Mouse (Mus musculus) layer of hippocampus, adult 9-10 months (tissue): ENCODE results near the gene Gm17555.
"Not testable (repeated sequence)": the region's sequence is repeated elsewhere in the genome, so short reads cannot be mapped to it uniquely, and the experiment has no call there.

Experiments
- DNase-seq: peaks from one replicate; pipeline ENCODE4 v3.0.0; 2022; ENCODE audit warnings: low spot score

Gene Gm17555

DNA sequence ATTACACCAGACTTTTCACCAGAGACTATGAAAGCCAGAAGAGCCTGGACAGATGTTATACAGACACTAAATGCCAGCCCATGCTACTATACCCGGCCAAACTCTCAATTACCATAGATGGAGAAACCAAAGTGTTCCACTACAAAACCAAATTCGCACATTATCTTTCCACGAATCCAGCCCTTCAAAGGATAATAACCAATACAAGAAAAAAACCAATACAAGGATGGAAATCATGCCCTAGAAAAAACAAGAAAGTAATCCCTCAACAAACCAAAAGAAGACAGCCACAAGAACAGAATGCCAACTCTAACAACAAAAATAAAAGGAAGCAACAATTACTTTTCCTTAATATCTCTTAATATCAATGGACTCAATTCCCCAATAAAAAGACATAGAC lies at the start of gene Gm17555:
Gm17555 (plus strand) TSS at position 301 of the 400 bp plus-strand sequence.
- DNase-seq: not testable (repeated sequence)

DNA sequence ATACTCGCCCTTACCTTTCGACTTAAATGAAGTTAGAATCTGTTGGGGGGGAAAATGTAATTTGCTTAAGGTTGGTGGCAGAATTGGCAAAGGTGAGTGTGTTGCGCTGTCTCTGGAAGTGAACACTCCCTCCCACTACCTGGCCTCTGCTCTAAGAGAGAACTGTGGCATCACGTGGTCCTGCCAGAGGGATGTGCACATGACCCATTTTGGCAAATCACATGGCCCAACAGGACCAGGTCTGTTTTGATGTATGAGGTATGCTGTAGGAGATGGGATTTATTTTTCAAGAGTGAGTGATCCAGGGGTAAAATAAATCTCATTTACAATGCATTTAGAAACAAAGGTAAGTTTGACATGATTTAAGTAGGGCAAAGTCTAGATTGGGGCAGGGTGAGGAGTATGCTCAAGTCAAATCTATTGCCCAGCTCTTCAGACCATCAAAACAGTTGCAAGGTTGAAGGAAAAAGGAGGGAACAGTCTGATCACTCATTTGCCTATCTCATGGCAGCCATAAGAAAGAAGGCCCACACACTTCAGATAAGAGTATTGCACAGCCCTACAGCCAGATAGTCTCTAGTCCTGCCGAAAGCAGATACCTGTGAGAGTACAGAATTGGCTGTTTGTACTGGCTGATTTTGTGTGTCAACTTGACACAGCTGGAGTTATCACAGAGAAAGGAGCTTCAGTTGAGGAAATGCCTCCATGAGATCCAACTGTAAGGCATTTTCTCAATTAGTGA lies 49.5 kb upstream of the Gm17555 start:
- DNase-seq: no peak

DNA sequence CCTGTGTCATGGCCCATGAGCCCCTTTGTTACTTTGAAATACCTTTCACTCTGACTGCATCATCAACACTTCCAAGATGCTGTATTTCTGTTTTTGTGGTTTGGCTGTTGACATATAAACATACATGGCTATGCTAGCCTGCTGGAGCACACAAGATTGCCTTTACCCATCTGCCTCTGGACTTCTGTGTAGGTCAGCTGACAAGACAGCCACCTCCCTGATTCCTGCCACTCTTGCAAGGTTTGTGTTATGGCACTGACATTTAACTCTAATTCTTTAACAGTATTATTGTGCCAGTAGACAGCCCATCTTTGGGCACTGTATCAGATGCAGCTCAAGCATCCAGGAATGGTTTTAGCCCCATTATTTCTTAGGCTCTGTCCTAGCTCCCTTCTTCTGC lies 48.6 kb upstream of the Gm17555 start:
- no peak for DNase-seq

DNA sequence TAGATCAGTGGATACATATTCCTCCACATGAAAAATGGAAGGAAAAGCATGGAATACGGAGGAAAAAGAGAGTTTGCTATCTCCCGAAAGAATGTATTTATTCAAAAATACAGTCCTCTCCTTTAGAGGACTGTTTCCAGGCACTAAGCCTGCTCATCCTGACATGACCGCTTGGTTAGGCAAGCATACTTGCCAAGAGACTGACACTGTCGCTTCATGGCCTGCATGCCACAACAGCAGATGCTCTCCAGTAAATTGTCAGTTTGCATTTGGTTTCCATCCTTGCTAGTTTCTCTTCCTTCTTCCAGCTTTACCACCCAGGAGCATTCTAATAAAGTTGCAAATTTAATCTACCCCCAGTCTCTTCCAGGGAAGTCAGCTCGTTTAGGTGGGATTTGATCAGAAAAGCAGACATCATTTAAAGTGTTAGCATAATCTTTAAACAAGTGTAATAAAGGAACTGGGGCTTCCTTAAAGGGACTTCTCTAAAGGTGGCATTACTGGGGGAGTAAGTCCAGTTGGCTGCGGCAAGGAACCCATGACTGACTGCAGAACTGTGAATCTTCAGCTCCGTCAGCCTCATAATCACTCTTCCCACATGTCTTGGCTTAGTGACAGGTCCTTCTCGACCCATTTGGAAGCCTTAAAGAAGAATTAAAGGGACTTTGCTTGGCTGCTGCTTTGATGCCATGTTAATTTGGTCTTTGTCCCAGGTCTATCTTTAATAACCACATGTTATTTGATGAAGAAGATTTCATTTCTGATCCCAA lies 47.9 kb upstream of the Gm17555 start:
- no peak for DNase-seq

DNA sequence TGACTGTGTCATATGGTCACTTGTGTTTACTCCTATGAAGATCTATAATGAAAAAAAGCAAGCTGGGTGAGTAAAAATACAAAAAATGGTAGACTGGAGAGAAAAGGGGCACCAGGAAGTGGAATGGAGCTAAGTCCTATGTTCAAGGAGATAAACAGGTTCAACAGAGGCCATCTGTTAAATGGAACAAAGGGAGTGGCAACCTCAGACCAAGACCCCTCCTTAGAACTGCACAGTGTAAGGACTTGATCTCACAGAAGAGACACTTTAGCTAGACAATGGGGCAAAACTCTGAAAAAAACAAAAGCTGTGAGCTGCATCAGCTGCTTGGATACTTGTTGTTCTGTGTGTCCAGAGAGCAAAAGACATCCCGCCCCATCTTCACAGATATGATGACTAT lies 43.5 kb upstream of the Gm17555 start:
- no peak for DNase-seq

DNA sequence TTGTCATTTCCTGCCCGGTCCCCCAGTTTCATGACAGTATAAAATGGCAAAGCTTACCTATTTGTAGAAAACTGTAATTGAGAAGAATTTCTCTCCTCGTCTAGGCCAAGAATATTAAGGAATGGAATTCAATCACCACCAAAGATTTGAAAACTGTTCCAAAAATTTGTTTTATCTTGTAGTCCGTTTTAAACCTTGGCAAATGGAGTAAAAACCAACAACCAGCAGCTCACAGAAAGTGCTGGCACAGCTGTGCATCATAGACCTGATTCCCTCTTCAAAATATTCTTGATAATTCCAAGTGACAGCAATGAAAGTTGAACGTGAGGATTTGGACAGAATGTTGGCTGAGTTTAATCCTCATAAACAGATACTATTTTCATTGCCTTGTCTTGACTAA lies 23.6 kb upstream of the Gm17555 start:
- DNase-seq: no peak

DNA sequence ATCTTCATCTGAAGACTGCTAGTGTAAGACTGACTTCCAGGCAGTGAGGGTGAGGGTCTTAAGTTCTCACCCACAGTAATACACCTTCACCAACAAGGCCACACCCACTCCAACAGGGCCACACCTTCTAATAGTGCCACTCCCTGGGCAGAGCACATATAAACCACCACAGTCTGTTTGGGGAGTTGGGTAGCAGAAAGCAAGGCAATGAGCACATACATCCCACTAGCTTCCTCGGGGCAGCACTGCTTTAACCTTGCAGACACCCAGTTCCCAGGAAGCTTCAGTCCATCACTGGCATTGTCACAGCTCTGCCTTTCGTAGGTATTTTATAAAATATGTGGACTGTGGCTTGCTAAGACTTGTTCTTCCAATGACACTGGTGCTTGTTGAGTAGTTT lies 22.8 kb upstream of the Gm17555 start:
- DNase-seq: no peak

DNA sequence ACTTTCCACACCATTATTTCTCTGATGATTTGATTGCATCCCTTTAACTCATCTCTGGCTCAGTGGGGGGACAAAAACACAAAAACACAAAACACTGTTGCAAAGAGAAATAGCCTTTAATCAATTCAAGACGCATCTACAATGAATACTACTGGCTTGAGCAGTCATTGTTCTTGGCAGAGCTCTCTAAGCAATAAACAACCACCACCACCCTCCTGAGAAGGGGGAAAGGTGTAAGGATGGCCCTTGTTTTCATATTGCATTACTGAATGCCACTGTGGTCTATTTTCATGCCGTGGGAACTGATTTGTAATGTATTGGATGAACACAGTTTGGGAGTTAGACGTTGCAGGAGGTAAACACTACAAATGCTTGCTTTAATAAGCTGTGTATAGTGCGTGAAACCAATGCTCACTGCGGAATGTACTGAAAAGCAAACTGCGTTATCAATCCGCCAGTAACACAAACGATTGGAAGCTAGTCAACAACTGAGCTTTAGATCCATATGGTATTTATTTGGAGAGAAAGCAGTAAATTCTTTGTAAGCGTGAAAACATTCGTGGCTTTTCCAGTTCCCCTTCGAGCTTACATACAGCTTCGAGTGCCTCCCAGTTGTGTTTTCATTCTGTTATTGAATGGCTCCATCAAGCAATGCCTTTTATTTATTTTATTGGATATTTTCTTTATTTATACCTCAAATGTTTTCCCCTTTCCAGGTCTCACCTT lies 19.1 kb upstream of the Gm17555 start:
- DNase-seq: no peak

DNA sequence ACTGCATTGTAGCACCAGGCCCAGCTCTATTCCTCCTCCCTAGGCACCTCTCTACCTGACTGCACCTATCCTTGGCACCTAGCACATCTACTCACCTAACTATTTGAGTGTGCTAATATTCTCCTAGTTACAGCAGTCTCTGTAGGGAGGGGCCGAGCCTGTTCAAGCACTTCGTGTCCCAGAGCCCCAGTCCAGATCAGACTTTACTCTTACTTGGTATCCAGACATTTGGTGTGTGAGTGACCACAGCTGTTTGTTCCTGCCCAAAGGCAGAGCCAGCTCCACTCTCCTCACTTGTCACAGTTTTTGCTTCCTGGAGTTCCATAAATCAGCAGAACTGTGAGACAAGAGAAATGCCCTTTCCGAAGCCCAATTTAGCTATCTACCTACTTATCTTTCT lies 15.9 kb upstream of the Gm17555 start:
- DNase-seq: no peak

DNA sequence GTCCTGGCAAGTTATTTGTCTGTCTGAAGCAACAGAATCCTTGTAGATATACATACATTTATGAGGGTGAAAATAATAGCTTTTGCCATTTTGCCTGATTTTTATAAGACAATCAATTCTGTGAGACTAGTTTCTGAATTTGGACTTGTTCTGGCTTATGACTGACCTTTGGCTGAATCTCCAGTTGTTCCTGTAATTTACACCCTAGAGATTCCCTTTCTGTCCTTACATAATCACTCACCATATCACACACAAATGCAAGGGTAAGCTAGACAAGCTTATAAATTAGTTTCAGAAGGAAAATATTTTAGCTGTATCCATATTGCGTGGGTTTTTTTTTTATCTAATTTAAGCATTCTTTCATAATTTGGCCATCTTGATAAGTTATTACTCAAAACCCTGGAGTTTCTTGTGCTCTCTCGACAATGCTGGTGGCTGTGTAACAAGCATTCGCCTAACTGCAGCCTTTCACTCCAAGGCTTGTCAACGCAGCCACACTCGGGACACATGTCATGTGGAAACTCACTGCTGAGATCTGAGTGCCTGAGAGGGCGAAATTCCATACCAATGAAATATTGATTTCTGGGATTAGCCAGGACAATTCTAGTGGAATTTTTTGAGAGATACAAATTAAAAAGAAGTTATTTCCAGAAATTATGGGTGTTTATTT lies 3.8 kb upstream of the Gm17555 start:
- DNase-seq: no peak

DNA sequence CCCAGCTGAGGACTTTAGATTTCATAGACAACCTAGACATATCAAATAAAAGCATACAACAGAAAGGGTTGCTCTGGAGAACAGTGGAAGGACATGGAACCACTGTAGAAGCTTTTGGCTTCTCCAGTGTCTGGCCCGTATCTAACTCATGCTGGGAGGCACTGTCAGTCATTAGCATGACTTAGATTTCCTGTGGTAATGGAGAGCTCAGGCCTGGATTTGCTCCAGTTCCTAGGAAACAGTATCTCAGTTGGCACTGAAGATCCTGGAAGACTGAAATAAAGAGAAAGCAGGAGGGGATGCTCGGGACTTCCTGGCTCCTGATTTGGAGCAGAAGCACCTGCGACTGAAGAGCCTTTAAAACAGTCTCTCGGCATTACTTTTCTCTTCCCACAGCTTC lies 12.7 kb downstream of the Gm17555 start:
- DNase-seq: no peak

DNA sequence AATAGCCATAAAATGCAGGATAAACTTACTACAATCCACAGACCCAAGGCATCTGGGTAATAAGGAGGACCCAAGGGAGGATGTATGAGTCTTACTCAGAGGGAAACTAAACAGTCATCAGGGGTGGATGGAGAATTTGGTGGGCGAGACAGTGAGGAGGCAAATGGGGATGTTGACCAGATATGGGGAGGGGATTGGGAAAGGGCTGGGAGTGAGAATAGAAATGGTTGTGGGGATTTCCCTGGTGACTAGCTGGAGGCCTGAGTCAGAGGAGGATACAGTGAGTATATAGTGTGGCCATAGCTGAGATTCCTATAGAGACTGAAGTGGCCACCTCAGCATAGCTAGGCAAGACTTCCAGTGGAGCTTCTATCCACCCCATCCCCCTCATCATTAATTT lies 16.8 kb downstream of the Gm17555 start:
- DNase-seq: no peak

DNA sequence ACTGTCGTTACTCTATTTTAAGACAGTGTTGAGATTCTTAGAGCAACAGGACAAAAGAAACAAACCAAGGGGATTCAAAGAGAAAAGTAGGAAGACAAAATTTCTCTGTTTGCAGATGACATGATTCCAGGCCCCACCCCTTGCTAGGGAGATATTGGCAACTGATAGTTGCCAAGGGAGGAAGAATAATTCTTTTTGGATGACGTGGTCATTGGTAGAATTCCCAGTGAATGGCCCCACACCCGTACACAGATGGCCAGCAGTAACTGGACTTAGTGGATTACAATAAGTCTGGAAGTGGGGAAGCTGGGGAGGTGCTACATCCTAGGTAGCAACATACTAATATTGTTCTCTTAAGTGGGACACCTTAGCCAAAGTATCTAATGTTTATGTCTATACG lies 22.0 kb downstream of the Gm17555 start:
- no peak for DNase-seq

DNA sequence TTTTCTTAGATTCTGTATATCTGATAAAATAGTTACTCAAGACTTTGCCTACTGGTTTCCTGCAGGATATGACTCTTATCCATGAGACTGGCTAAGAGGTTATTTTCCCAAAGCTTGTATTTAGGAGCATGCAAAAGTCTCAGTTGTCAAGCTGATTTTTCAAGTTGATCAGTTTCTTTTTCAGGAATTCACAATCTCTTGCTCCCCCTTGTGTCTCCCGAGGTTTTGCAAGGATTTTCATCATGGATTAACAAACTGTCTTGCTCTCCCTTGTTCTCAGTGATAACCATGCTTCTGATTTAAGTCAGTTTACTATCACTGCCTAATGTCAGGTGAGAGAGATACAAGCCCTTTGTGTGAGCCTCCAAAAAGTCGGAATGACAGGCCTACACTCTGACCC lies 30.5 kb downstream of the Gm17555 start:
- peak; percentile 33 for DNase-seq

DNA sequence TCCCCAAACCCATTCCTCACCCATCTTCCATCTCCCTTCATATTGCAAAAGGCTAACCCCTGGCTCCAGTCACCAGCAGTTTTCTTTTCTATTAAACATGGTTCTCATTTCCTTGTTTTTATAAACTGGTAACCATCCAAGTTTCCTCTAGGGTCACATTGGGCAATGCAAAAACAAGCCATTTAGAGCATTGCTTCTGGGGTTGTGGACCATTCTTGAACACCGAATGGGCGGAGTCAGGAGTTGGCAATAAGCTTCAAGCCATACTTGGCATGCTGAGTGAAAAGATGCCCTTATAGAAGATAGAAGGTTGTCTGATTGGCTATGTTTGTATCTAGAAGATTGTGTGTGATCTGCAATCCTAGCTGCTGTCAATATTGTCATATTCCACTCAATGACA lies 33.6 kb downstream of the Gm17555 start:
- no peak for DNase-seq

DNA sequence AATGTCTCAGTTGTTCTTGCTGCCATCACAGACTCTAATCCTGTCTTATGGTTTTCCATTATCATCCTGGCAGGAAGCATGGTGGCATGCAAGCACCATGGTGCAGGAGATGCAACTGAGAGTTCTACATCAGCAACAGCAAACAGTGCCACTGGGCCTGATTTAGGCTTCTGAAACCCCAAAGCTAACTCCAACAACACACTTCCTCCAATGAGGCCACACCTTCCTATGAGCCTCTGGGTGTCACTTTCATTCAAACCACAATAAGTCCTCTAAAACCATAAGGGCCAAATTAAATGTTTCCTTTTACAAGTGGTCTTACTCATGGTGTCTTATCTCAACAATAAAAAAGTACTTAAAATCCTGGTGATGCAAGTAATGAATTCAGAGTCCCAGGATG lies 37.3 kb downstream of the Gm17555 start:
- no peak for DNase-seq
